Mouse (Mus musculus) megakaryocyte-erythroid progenitor cell, adult 5-6 weeks (primary cell): ENCODE measurements around the gene Cstf1. TPM values are rescaled to one million over a fixed set of nuclear protein-coding genes. Genes with fewer than 3 reads are reported as not detected.
A peak's percentile ranks its signal among the peaks of the same experiment; 100 is the strongest.

Source experiments
- ATAC-seq: replicated peaks from 2 replicates; pipeline ENCODE4 v1.8.0; 2016; ENCODE audit warnings: mild to moderate bottlenecking, inconsistent platforms; ENCODE audit not compliant: severe bottlenecking, poor library complexity, low FRiP score, low TSS enrichment
- total RNA-seq, 2 experiments: library from RNA; stranded (forward) in 1 of 2; stranded (reverse) in 1 of 2; fragments of 200-1000, 215-1000 nt in 1 of 2; fragments of >200 nt in 1 of 2; fragmentation: Nextera tagmentation in 1 of 2; gene quantifications; 2 replicates each; pipeline ENCODE4 v1.2.3; 2014 to 2017

The Cstf1 gene
- total RNA-seq, 2 experiments from 2014 or later, result 25.8 to 35.5 TPM

DNA sequence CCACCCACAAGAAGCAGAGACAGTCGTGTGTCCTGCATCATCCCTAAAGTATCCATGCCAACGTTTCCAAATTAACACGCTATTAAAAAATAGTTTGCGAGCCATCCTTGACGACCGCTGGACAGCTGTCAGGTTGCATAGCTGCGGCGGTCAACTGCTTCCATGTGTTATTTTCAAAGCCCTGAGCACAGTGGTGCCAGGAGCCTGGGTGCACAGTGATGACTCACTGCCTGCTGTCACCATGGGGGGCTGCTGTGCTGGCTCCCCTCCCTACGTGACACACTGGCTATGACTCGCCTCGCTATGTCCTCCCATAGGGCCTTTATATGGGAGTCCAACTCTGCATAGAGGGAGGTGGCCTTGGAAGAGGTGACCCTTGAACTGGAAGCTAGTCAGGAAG lies 40.6 kb downstream of the Cstf1 start:
- ATAC-seq, result no peak

DNA sequence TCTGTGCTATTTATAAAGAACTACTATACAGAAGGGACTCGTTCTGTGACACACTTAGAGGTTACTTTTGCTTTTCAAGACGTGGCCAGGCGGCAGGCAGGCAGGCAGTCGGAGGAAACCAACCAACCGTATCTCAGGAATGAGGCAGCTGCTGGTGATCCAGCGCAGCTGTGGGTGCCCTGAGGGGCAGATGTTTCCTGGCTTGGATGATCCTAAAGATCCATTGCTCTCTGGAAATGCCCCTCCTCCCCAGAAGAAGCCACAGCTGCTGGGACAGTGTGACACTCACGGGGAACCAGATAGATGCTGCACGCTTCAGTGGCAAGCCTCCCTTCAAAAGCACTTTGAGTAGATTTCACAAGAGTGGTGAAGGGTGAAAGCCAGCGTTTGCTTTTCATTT lies 42.0 kb downstream of the Cstf1 start:
- no peak for ATAC-seq

DNA sequence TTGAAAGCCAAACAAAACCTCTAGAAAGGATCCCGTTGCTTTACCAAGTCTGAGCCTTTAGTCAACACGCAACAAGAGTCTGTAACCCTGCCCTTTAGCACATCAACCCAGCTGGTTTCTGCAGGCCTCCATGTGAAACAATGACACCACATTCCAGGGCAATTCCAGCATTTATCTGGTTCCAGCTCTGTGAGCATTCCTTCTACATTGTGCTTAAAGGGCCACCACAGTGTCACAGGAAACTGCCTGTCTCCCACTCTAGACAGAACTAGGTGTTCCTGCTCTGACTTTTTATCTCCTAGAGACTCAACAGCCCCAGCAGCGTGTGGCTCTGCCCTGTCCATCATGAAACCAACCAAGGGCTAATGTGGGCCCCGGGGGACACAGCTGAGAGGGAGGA lies 42.8 kb downstream of the Cstf1 start:
- ATAC-seq, result no peak

DNA sequence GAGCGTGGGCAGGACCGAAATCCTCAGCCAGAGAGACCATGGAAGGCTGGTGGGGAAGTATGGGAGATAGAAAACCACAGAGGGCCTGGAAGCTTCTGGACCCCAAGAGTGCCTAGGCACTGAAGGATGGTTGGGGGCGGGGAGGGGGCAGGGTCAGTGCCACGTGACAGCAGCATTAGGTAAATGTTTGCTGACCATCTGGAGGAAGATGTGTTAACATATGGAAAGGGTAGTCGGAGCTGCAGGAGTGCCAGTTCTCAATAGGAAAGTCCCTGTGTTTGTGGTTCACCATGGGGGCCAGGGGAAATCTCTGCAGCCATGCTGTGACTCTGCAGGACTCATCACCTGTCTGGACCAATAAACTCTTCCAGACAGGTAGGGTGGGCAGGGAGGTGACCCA lies 43.4 kb downstream of the Cstf1 start:
- no peak for ATAC-seq

DNA sequence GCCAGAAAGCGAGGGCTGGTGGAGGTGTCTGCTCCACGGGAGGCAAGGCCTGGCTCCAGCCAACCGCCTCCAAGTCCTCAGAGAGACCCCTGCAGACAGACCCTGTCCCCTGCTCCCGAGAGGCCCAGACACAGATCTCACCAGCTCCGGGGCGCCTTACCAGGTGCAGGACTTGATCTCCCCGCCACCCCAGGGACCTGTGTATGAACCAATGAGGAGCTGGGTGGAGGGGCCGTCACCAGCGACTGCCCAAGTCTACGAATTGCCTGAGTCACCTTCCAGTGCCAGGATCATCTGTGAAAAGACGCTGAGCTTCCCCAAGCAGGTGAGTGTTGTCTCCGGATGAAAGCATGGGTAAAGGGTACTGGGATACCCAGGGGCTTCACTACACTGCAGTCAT lies 45.7 kb downstream of the Cstf1 start:
- no peak for ATAC-seq

DNA sequence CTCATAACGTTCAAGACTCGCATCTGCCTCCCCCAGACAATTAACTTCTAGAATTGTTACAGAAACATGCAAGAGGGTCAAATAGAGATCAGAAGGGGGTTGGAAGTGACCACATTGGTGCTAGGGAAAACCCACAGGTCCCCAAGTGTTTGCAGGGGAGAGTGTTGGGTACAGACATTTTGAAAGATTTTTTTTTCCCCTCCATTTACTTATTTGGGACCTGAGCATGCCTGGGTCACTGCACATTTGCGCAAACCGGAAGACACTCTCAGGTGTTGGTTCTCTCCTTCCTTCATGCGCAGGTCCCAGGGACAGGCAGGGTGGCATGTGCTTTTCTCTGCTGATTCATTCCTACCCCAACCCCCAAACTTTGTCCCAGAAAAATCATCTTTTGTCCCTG lies 46.4 kb downstream of the Cstf1 start:
- no peak for ATAC-seq

DNA sequence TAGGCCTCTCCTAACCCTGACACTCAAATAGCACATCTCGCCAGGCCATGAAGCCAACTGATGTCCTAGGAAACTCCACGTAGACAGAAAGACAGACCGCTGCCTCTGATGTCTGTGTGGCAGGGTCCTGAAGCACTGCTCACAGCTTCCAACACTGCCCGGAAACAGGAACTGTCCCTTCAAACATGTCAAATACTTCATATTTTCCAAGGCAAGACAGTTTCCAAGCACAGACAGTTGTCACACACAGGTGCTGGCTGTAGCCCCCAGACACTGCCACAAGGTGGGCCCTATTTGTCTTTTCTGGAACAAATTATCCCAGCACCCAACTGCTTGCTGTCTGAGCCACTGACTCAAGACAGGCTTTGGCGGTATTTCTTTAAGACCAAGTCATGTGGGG lies 47.7 kb downstream of the Cstf1 start:
- ATAC-seq, result no peak

DNA sequence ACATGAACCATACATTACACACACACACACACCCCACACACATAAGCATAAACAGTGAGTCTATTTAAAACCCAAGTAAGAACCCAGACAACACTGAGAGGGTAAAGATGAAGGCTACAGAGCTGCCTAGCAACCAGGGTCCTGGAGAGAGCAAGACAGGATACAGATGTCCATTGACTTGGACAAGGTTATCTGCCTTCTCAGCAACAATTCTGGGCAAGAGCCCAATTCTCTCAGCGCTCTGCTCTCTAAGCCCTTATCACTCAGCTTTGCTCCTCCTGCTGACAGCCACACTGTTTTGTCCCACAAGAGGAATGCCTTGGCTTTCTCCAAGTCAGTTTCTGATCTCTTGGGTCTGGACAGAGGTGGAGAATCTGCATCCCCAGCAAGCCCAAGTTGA lies 60.1 kb downstream of the Cstf1 start:
- ATAC-seq, result peak; percentile 96

Other genes starting within 250 kb of the Cstf1 start
- not detected in 2 replicates for gene Mc3r, start 122.2 kb upstream of the Cstf1 start, total RNA-seq (2014; fragmentation: Nextera tagmentation)
- gene Mc3r, start 122.2 kb upstream of the Cstf1 start, total RNA-seq (2017), result not detected in 2 replicates
- gene Fam210b, start 25.1 kb upstream of the Cstf1 start, total RNA-seq (2014; fragmentation: Nextera tagmentation), result 13.8 and 14.4 TPM in 2 replicates
- gene Fam210b, start 25.1 kb upstream of the Cstf1 start, total RNA-seq (2017), result 5.2 and 8.7 TPM in 2 replicates
- gene Aurka, start 146 bp upstream of the Cstf1 start, total RNA-seq (2014; fragmentation: Nextera tagmentation), result 42.7 and 47.4 TPM in 2 replicates
- 43.9 and 73.8 TPM in 2 replicates for gene Aurka, start 146 bp upstream of the Cstf1 start, total RNA-seq (2017)
- 0.89 TPM in 1 of 2 replicates, not detected in the other for gene Cass4, start 23.1 kb downstream of the Cstf1 start, total RNA-seq (2014; fragmentation: Nextera tagmentation)
- not detected in 2 replicates for gene Cass4, start 23.1 kb downstream of the Cstf1 start, total RNA-seq (2017)
- 38.0 and 65.7 TPM in 2 replicates for gene Rtf2, start 69.9 kb downstream of the Cstf1 start, total RNA-seq (2014; fragmentation: Nextera tagmentation)
- 132 and 179 TPM in 2 replicates for gene Rtf2, start 69.9 kb downstream of the Cstf1 start, total RNA-seq (2017)
- gene Gcnt7, start 87.9 kb downstream of the Cstf1 start, total RNA-seq (2014; fragmentation: Nextera tagmentation), result not detected in 2 replicates
- gene Gcnt7, start 87.9 kb downstream of the Cstf1 start, total RNA-seq (2017), result not detected in 2 replicates
- gene Fam209, start 101.8 kb downstream of the Cstf1 start, total RNA-seq (2014; fragmentation: Nextera tagmentation), result 2.8 TPM in 1 of 2 replicates, not detected in the other
- 0.95 and 6.7 TPM in 2 replicates for gene Fam209, start 101.8 kb downstream of the Cstf1 start, total RNA-seq (2017)
- gene Tfap2c, start 178.9 kb downstream of the Cstf1 start, total RNA-seq (2014; fragmentation: Nextera tagmentation), result not detected in 2 replicates
- gene Tfap2c, start 178.9 kb downstream of the Cstf1 start, total RNA-seq (2017), result not detected in 2 replicates